Mouse (Mus musculus) adrenal gland, postnatal 10 days (tissue): ENCODE measurements around the gene Stat3. TPM values are rescaled to one million over a fixed set of nuclear protein-coding genes. Genes with fewer than 3 reads are reported as not detected.

Source experiments
- DNase-seq: peaks from one replicate; pipeline ENCODE4 v3.0.0; 2021; ENCODE audit warnings: mixed read lengths
- total RNA-seq, 2 experiments: library from RNA; stranded (reverse); gene quantifications; 2 replicates each; pipeline ENCODE4 v1.2.3; 2021

The Stat3 gene
- total RNA-seq, 2 experiments from 2014 or later: 68.2 to 75.6 TPM

- peak; percentile 62 for DNase-seq
Observed at GRCm38 (mm10) chr11:100964180-100964579, 24.8 kb upstream of the Stat3 start.

- DNase-seq: peak; percentile 83
Observed at GRCm38 (mm10) chr11:100963647-100964046, 24.3 kb upstream of the Stat3 start.

- DNase-seq: peak; percentile 74
Observed at GRCm38 (mm10) chr11:100962371-100962911, 23.1 kb upstream of the Stat3 start.

GRCm38 (mm10) chr11:100960540-100960939 lies 21.2 kb upstream of the Stat3 start:
- DNase-seq: peak; percentile 81

- DNase-seq: no peak
Observed at GRCm38 (mm10) chr11:100959826-100960225, 20.5 kb upstream of the Stat3 start.

GRCm38 (mm10) chr11:100959464-100959810 lies 20.1 kb upstream of the Stat3 start:
- DNase-seq: peak; percentile 78

- DNase-seq: no peak
Observed at GRCm38 (mm10) chr11:100958613-100959463, 19.5 kb upstream of the Stat3 start.

- DNase-seq: no peak
Observed at GRCm38 (mm10) chr11:100957915-100958469, 18.7 kb upstream of the Stat3 start.

- peak; percentile 98 for DNase-seq
Observed at GRCm38 (mm10) chr11:100957244-100957643, 17.9 kb upstream of the Stat3 start.

GRCm38 (mm10) chr11:100949540-100949939 lies 10.2 kb upstream of the Stat3 start:
- DNase-seq: no peak

GRCm38 (mm10) chr11:100948317-100948716 lies 9.0 kb upstream of the Stat3 start:
- DNase-seq: no peak

GRCm38 (mm10) chr11:100947548-100947947 lies 8.2 kb upstream of the Stat3 start:
- no peak for DNase-seq

GRCm38 (mm10) chr11:100946862-100947261 lies 7.5 kb upstream of the Stat3 start:
- no peak for DNase-seq

GRCm38 (mm10) chr11:100942388-100942787 lies 3.0 kb upstream of the Stat3 start:
- DNase-seq: no peak

- peak; percentile 40 for DNase-seq
Observed at GRCm38 (mm10) chr11:100938711-100939511, 429 bp downstream of the Stat3 start.

GRCm38 (mm10) chr11:100938112-100938511 lies 1.2 kb downstream of the Stat3 start:
- peak; percentile 69 for DNase-seq

GRCm38 (mm10) chr11:100937295-100937694 lies 2.0 kb downstream of the Stat3 start:
- no peak for DNase-seq

GRCm38 (mm10) chr11:100935373-100936355 lies 3.7 kb downstream of the Stat3 start:
- no peak for DNase-seq

GRCm38 (mm10) chr11:100931254-100931921 lies 8.0 kb downstream of the Stat3 start:
- peak; percentile 59 for DNase-seq

GRCm38 (mm10) chr11:100930611-100931010 lies 8.7 kb downstream of the Stat3 start:
- no peak for DNase-seq

- DNase-seq: no peak
Observed at GRCm38 (mm10) chr11:100927386-100927785, 12.0 kb downstream of the Stat3 start.
